Mouse (Mus musculus): ENCODE data around the gene Vezt.

DNA sequence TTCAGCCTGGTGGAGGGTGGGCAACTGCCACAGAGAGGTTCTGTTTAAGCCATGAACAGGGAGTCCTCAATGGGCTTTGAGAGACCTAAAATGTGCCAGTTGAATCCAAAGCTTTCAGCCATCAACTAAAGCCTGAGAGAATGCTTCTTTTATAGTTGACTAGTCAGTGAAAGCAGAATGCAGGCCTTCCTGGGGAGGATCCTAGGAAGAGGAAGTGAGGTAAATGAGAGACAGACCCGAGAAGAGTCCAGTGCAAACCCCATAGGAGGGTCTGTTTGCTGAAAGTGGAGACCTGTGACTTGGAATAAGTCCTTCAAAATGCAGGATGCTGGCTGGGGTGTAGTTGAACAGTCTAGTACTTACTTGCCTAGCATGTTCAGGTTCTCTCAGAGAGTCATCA is 11.4 kb upstream of the Vezt start:
- no peak for TF ChIP-seq ZNF384 (IDR thresholded peaks at IDR 0.05; ENCODE audit: low read depth, low read length)
- TF ChIP-seq MAFK (IDR thresholded peaks at IDR 0.05; ENCODE audit: insufficient read depth, low read depth, low read length): no peak
